Mouse (Mus musculus) heart, adult 2 months (tissue): ENCODE results near the gene Usp7.

Source experiments
- CTCF ChIP-seq: fragments of 200-600 bp; IDR thresholded peaks from 2 replicates; pipeline ENCODE4 v1.8.1; 2022; ENCODE audit warnings: antibody characterized with exemption, mild to moderate bottlenecking, moderate library complexity
- EP300 ChIP-seq: fragments of 200-500 bp; IDR thresholded peaks from 2 replicates; pipeline ENCODE4 v1.6.1; 2011; ENCODE audit warnings: low read depth, low read length, control low read depth; ENCODE audit not compliant: insufficient read depth
- POLR2A ChIP-seq: fragments of 200-500 bp; IDR thresholded peaks from 2 replicates; pipeline ENCODE4 v1.6.1; 2011; ENCODE audit warnings: mild to moderate bottlenecking, low read depth, low read length, control low read depth; ENCODE audit not compliant: insufficient read depth

- TF ChIP-seq CTCF = no peak
- TF ChIP-seq EP300 = no peak
- no peak for TF ChIP-seq POLR2A
Measured at GRCm38 (mm10) chr16:8714851-8715250, 77.3 kb downstream of the Usp7 start.
